Mouse (Mus musculus): Measurements from ENCODE around the gene Atp2b2.
A peak's percentile ranks its signal among the peaks of the same experiment; 100 is the strongest.

Atp2b2 gene

GRCm38 (mm10) chr6:113792368-113792767, 250.0 kb downstream of the Atp2b2 start:
- no peak for DNase-seq (ENCODE audit: low spot score)

DNA sequence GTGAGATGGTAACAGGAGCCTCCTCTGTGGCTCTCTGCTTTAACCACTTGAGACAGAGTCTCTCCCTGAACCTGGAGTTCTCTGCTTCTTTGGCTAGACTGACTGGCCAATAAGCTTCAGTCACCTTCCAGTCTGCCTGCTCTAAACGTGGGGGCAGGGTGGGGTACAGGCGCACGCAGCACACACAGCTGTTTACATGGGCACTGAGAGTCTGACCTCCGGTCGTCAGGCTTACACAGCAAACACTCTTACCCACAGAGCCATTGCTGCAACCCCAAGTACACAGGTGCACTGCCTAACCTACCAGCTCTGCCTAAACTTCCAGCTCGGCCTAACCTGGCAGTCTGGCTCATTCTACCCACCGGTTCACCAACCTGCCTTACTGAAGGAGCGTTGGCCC, 251.4 kb downstream of the Atp2b2 start:
- no peak for DNase-seq (ENCODE audit: low spot score)

GRCm38 (mm10) chr6:113787459-113787968, 254.9 kb downstream of the Atp2b2 start:
- DNase-seq (ENCODE audit: low spot score) = no peak

- no peak for DNase-seq (ENCODE audit: low spot score)
These were observed 256.8 kb downstream of the Atp2b2 start for GRCm38 (mm10) chr6:113785658-113786057.

DNA sequence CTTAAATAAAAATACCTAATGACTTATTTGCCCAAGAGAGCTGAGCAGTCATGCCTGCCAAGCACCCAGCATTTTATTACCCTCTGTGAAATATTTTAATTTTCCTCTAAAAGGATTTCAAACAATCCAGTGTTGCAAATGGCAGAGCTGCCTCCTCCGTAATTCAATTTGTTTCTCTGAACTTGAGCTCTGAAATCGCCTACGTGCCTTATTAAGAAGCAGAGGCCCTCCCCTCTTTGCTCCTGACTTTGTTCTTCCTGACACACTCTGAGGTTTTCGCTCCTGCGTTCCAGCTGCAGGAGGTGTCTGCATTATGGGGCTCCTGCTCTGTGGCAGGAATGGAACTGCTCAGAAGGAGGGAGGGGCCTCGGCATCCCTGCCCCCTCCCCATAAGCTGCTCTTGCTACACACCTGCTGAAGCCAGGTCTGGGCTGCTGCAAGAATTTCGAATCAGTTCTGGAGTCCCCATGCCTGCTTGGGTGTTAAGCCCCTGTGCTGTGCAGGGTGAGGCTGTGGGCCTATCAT, 264.1 kb downstream of the Atp2b2 start:
- no peak for DNase-seq (ENCODE audit: low spot score)

GRCm38 (mm10) chr6:113768804-113769203, 273.6 kb downstream of the Atp2b2 start:
- no peak for DNase-seq (ENCODE audit: low spot score)

DNA sequence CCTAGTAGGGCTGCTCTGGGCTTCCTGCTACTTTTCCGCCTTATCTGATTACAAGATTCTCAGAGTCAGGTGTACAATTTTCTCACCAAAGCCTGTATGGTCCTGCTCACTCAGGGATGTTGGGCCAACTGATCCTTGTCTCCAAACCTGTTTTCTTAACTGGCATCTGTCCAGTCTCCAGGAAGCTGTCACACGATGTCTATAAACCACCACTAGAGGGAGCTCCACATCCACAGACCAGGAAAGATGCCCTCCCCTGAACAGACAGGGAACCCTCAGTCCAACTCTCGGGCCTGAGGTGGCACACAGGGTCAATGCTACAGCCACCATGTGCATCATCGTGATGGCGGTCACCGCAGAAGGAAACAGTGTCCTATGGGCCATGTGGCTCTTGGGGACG, 280.8 kb downstream of the Atp2b2 start:
- no peak for DNase-seq (ENCODE audit: low spot score)

GRCm38 (mm10) chr6:113749119-113749685, 293.2 kb downstream of the Atp2b2 start:
- DNase-seq (ENCODE audit: low spot score) = no peak

GRCm38 (mm10) chr6:113748351-113748750, 294.1 kb downstream of the Atp2b2 start:
- no peak for DNase-seq (ENCODE audit: low spot score)

GRCm38 (mm10) chr6:113747284-113747683, 295.1 kb downstream of the Atp2b2 start:
- DNase-seq (ENCODE audit: low spot score) = no peak

- DNase-seq (ENCODE audit: low spot score) = no peak
These were observed 297.3 kb downstream of the Atp2b2 start for GRCm38 (mm10) chr6:113745117-113745516.

DNA sequence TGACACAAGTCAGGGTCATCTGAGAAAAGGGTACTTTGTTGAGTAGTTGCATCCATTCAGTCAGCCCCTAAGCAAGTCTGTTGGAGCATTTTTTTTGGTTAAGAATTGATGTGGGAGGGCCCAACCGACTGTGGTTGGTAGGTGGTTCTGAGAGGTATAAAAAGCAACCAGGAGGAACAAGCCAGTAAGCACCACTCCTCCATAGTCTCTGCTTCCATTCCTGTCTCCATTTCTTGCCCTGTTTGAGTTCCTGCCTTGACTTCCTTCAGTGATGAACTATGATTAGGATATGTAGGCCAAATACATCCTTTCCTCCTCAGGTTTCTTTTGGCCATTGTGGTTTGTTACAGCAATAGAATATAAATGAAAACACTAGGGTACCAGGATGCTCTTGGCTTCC, 299.3 kb downstream of the Atp2b2 start:
- no peak for DNase-seq (ENCODE audit: low spot score)

DNA sequence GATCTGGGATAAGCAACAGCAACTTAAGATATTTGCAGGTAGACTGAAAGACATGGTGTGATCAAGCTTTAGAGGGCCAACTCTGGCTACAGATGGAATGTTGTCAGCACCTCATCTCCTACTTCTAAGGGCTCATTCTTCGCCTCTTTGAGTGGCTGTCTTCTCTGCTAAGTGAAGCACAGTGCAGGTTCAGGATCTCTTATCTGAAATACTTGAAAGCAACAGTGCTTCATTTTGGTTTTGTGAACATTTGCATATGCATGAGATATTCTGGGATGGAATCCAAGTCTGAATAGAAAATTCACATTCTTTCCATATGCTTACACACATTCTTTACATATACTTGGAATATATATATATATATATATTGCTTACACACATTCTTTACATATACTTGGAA, 300.1 kb downstream of the Atp2b2 start:
- DNase-seq (ENCODE audit: low spot score) = no peak

DNA sequence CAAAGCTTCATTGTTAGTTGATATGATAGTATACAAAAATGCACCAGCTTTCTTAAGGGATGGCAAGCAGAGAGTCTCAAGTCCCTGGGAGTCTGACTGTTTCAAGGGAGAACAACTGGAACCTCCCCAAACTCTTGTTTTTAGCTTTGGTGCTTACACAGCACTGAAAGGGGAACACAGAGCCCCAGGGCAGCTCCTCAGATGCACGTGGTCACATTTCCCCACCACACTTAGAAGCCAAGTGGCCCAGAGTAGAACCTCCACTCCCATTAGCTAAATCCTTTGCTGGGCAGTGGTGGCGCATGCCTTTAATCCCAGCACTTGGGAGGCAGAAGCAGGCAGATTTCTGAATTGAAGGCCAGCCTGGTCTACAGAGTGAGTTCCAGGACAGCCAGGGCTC, 301.0 kb downstream of the Atp2b2 start:
- no peak for DNase-seq (ENCODE audit: low spot score)

DNA sequence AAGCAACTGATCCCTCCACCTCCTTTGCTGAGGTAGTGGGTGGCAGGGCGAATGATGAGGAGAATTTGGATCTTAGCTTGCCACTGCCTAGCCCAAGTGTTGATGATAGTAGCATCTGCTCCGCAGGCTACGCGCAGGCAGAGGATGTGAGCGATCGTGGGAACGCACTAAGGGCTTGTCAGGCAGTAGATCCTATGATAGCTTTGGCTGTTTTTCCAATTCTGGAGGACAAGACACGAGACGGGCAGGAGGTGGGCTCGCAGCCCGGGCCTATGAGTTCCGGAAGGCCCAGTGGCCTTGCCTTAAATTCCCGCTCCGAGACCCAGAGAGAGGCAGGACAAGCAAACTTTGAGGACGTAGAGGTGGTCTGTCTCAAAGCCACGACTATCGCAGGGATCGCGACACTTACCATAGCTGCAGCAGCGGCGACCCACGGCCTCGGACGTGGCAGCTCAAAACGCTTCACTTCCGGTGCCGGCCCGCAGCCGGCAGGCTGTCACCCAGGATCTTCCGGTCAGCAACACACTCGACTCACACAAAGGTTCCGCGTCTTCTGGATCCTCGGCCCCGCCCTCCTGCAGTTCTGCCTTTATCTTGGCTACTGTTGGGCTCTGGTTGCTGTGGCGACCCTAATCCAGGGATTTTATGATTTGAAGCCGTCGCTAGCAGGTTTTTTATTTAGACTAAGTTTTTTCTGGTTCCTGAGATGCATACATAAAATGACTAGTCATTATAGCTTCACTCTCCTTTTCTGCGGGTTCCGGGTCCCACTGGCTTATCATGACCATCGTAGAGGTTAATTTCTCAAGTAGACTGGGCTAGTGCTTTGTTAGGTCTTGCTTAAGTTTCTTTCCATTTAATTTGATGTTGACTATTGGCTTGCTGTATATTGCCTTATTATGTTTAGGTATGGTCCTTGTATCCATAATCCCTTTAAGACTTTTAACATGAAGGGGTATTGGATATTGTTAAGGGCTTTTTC, 301.9 kb downstream of the Atp2b2 start, which contains the start of gene Sec13:
Sec13 (minus strand) TSS at position 508 of the 982 bp plus-strand sequence.
- DNase-seq (ENCODE audit: low spot score) = peak; percentile 69

GRCm38 (mm10) chr6:113737318-113738046, 304.9 kb downstream of the Atp2b2 start:
- DNase-seq (ENCODE audit: low spot score) = no peak

DNA sequence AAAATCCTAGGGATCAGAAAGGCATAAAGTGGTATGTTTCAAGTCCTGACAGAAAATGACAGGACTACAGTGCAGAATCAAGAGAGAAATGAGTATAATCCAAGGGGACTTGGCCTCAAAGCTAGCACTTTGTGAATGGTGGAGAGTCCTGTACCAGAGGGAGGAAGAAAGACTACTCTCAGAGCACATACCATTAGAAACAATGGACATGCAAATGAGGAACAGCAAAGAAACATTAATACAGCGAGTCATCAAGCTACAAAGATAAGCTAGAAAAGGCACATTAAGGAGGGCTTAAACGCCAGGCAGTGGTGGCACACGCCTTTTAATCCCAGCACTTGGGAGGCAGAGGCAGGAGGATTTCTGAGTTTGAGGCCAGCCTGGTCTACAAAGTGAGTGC, 311.1 kb downstream of the Atp2b2 start:
- no peak for DNase-seq (ENCODE audit: low spot score)

- no peak for DNase-seq (ENCODE audit: low spot score)
These were observed 314.2 kb downstream of the Atp2b2 start for GRCm38 (mm10) chr6:113728181-113728580.

GRCm38 (mm10) chr6:113721061-113721460, 321.4 kb downstream of the Atp2b2 start:
- DNase-seq (ENCODE audit: low spot score) = no peak

DNA sequence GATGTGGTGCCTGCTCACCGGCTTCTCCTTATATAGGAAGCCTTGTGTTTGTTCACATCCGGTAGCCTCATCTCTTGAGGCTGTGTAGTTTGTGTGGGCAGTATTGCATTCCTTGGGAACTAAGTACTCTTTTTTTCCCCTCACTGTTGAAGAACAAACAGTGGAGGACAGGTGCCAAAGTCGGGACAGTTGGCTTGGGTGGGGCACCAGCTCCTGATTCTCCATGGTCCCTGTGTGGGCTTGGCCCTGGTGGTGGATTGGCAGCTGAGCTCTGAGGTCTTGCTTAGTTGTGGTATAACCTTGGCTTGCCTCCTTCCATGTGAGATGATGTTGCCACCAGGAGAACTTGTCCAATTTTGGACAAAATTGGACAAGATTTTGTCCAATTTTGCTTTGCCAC, 322.5 kb downstream of the Atp2b2 start, which contains the start of gene Ghrl:
Ghrl (minus strand) TSS at position 3 of the 400 bp plus-strand sequence.
- DNase-seq (ENCODE audit: low spot score) = no peak

GRCm38 (mm10) chr6:113717541-113717940, 324.9 kb downstream of the Atp2b2 start:
- DNase-seq (ENCODE audit: low spot score) = no peak

- no peak for DNase-seq (ENCODE audit: low spot score)
These were observed 327.6 kb downstream of the Atp2b2 start for GRCm38 (mm10) chr6:113714797-113715196.
